Mouse (Mus musculus): ENCODE data around the gene Sh3rf3.

DNA sequence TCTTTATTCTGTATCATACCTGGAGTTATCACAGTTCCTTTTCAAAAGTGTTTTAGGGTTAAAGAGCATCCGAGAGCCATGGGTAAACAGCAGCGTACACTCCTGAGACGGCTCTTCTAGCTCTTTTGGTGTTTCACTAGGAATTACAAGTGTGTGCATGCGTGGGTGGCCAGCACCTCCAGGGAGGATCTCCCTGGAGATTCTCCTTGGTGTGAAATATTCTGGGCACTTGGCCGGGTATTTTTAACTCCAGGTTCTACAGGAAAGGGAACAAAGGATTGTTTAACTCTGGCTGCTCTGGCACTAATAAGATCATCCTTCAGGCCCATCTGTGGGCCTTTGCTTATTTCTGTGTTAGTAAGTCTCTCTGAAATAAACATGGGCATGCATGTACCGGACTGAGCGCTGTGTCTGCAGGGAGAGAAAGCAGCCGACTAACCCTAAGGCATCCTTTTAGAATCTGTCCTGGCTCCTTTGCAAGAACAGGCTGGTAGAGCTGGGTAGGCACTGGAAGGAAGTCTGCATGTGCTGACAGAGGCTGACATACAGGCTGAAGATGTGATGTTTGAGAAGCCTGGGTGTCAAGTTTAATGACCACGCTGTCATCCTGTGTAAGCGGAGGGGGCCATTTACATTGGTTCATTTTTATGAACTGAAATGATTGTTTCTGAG lies 58.1 kb downstream of the Sh3rf3 start:
- TF ChIP-seq CTCF (IDR thresholded peaks at IDR 0.05; ENCODE audit: low read depth) = no peak
- TF ChIP-seq EP300 (IDR thresholded peaks at IDR 0.05; ENCODE audit: low read depth) = no peak
